Mouse (Mus musculus): Measurements from ENCODE around the gene Cdk18.

DNA sequence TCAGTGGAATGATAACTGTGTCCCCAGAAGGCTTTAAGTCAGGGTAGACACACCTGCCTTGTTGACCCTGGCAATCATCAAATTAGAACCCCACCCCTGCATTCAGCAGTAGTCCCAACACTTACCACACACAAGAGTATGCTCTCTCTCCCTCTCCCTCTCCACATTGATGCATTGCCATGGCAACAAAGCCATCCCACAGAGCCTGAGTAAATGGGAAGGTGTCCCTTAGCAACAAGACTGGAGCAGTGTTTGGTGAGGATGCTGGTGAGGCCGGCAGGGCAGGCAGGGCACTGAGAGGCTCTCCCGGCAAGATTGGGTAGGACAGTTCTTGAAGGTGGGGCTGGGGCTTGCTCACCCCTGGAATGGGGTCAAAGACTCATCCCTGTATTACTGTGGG is 4.7 kb upstream of the Cdk18 start:
- TF ChIP-seq EP300 (IDR thresholded peaks at IDR 0.05; ENCODE audit: insufficient read depth, low read depth, low read length) = no peak
- TF ChIP-seq POLR2A (IDR thresholded peaks at IDR 0.05; ENCODE audit: insufficient read depth, low read length) = no peak
- TF ChIP-seq CTCF (IDR thresholded peaks at IDR 0.05; ENCODE audit: low read depth, low read length) = no peak

Measured in ES-Bruce4 (cell line).